ENCODE assay signal across 11 mouse cellular contexts in the genomic region with DNA sequence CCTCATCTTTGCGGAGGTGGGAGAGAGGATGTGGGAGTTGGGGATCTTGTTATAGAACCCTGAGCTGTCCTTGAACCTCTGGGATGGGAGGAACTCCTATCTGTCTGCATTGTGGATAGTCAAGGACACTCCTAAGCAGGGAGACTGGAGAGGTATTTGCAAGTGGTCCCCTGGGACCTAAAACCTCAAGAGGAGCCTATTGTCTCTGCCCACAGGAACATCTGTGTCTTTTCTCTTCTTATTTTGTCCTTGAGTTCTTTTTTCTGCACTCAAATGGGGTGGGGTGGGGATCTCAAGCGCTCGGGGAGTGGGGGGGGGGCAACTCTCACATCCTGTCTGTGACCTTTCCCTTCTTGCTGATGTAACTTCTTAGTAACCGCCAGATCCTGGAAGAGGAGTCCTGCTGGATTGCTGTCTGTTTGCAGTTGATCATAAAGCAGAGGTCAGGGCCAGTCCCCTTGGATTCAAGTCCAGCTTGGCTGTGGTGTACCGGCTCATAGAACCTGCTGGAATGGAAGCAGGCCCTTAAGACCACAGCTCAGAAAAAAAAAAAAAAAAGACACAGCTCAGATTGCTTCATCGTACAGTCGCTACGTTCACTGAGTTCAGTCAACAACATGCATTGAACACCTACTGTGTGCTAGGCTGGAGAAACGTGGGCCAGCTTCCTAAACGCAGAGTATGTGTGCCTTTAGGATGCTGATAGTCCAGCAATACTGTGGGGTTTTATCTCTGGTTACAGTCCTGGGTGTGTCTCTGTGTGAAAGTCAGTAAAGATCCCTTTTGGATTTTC. TPM values are rescaled to one million over a fixed set of nuclear protein-coding genes. Genes with fewer than 3 reads are reported as not detected.
DNase-seq lines count a peak whose midpoint lies in the region; ATAC-seq and TF ChIP-seq lines count a peak whose summit lies in the region.
"Had no signal": no experiment of that assay in that cellular context is flagged by ENCODE, and none has a peak within 500 bp of the region (broad histone marks: within the 10 kb centered on the region; RNA-seq: fewer than 3 reads in every experiment).

No protein-coding gene starts in this region.

- no peak overlapping the region for H3K4me3 ChIP-seq in kidney, embryonic 16.5 days (ENCODE audit: low read length)
- H3K4me3 ChIP-seq in ES-E14 (ENCODE audit: insufficient read depth in 1 of 2, low read depth in 1 of 2, low read length in 2 of 2, poor library complexity in 1 of 2, severe bottlenecking in 1 of 2): peak overlapping the region; percentile 89 to 96
- H3K4me3 ChIP-seq in brown adipose tissue, adult 24 weeks (ENCODE audit: insufficient read depth, low read depth, low read length): peak overlapping the region; percentile 83
- peak overlapping the region; percentile 62 to 80 for H3K4me3 ChIP-seq in liver, embryonic 14.5 days (ENCODE audit: insufficient read depth in 1 of 2, low read depth in 2 of 2, low read length in 2 of 2)

- in situ Hi-C loops in ES-E14 (cut with MboI; ENCODE audit: low sequenced_read_pairs in 2 of 2, unreplicated experiment in 2 of 2): no loop called here

- peak overlapping the region; percentile 73; the same call in 1 of the 2 replicates for H3K4me2 ChIP-seq in kidney, embryonic 16.5 days (replicated peaks; ENCODE audit: low read depth, low read length)
- peak overlapping the region; percentile 98 for H3K4me2 ChIP-seq in liver, embryonic 14.5 days (ENCODE audit: low read depth)

- no peak overlapping the region for H3K9ac ChIP-seq in kidney, embryonic 16.5 days (replicated peaks; ENCODE audit: low read length)
- H3K9ac ChIP-seq in ES-E14 (ENCODE audit: insufficient read depth, low read depth, low read length, poor library complexity, severe bottlenecking): peak overlapping the region; percentile 55
- peak overlapping the region; percentile 72 for H3K9ac ChIP-seq in liver, embryonic 14.5 days (replicated peaks)

- no peaks in the 10 kb centered on the region for H3K9me3 ChIP-seq in kidney, embryonic 16.5 days (ENCODE audit: low read length)
- H3K9me3 ChIP-seq in ES-E14 (ENCODE audit: control insufficient read depth, insufficient read depth, low read depth, low read length): no peaks in the 10 kb centered on the region
- H3K9me3 ChIP-seq in liver, embryonic 14.5 days (ENCODE audit: control insufficient read depth, low read length): no peaks in the 10 kb centered on the region

- H3K27me3 ChIP-seq in kidney, embryonic 16.5 days (ENCODE audit: insufficient read depth, low read length): no peaks in the 10 kb centered on the region
- peaks cover 2% of the 10 kb centered on the region for H3K27me3 ChIP-seq in liver, embryonic 14.5 days (ENCODE audit: control insufficient read depth, insufficient read depth, low read length)

- TF ChIP-seq EP300 in liver, embryonic 14.5 days (IDR thresholded peaks at IDR 0.05; ENCODE audit: low read depth): peak; percentile 84

- no peaks in the 10 kb centered on the region for H3K36me3 ChIP-seq in kidney, embryonic 16.5 days (ENCODE audit: insufficient read depth, low read length)
- peaks cover 21% of the 10 kb centered on the region for H3K36me3 ChIP-seq in ES-E14 (ENCODE audit: control insufficient read depth, insufficient read depth, low read length, poor library complexity, severe bottlenecking)
- H3K36me3 ChIP-seq in liver, embryonic 14.5 days (replicated peaks; ENCODE audit: control insufficient read depth, insufficient read depth, low read depth): peaks cover 2% of the 10 kb centered on the region; the same call in 1 of the 2 replicates

- WGBS in kidney, embryonic 16.5 days: 54% methylated on average over 10 of the region's 10 CpGs
- 37% methylated on average over 10 of the region's 10 CpGs for whole genome bisulfite sequencing in liver, embryonic 14.5 days (ENCODE audit: insufficient replicate concordance)

- H3K4me1 ChIP-seq in kidney, embryonic 16.5 days (ENCODE audit: insufficient read depth, low read length): peaks cover 25% of the 10 kb centered on the region
- peaks cover 6 to 30% of the 10 kb centered on the region in 2 experiments; a peak in 3 of 4 replicates for H3K4me1 ChIP-seq in ES-E14 (ENCODE audit: control insufficient read depth in 2 of 2, insufficient read depth in 2 of 2, low read length in 2 of 2, poor library complexity in 1 of 2)
- H3K4me1 ChIP-seq in brown adipose tissue, adult 24 weeks (ENCODE audit: control insufficient read depth, insufficient read depth, insufficient read length, low read length): peaks cover 5% of the 10 kb centered on the region
- H3K4me1 ChIP-seq in liver, embryonic 14.5 days (replicated peaks; ENCODE audit: control insufficient read depth in 2 of 2, insufficient read depth in 2 of 2, low read length in 1 of 2): peaks cover 36 to 44% of the 10 kb centered on the region in 2 experiments

- TF ChIP-seq CTCF in liver, embryonic 14.5 days (IDR thresholded peaks at IDR 0.05; ENCODE audit: low read depth): no peak

- H3K27ac ChIP-seq in kidney, embryonic 16.5 days (ENCODE audit: low read length): no peak overlapping the region
- H3K27ac ChIP-seq in ES-E14 (ENCODE audit: insufficient read depth, low read depth, low read length, poor library complexity, severe bottlenecking): peak overlapping the region; percentile 87
- peak overlapping the region; percentile 77 for H3K27ac ChIP-seq in brown adipose tissue, adult 24 weeks (replicated peaks; ENCODE audit: low read depth, low read length)
- H3K27ac ChIP-seq in liver, embryonic 14.5 days: peak overlapping the region; percentile 93

- ATAC-seq in kidney, embryonic 16.5 days (ENCODE audit: low FRiP score, low TSS enrichment): no peak
- ATAC-seq in liver, embryonic 14.5 days (ENCODE audit: insufficient read depth): peak; percentile 64

- intact Hi-C loops in left cerebral cortex, postnatal 14 days (cut with DNase I): no loop called here

- no peak for DNase-seq in kidney, adult 8-10 months
- no peak for DNase-seq in ES-E14 (ENCODE audit: low read depth, low spot score)
- DNase-seq in liver, embryonic 14.5 days (ENCODE audit: low read depth in 3 of 3, low spot score in 3 of 3): peak; percentile 72 to 74 (median 73)
- DNase-seq in cerebellum, adult 8-10 months: no peak
- DNase-seq in left cerebral cortex, postnatal 14 days (ENCODE audit: low spot score in 2 of 2): no peak
- no peak for DNase-seq in cerebellum, adult 18-20 months
- DNase-seq: cerebellum, adult 11 months; lung, postnatal 4 days had no signal

TF ChIP-seq in ES-E14, 5 proteins besides CTCF, POLR2A, EP300 and RAD21:
- TF ChIP-seq ZNF384 (IDR thresholded peaks at IDR 0.05; ENCODE audit: low read depth, low read length) (peak; percentile 78), HCFC1 (IDR thresholded peaks at IDR 0.05; ENCODE audit: borderline replicate concordance, insufficient read depth, low read length) (no peak; the same call in 1 of the 2 replicates)
TF ChIP-seq in ES-E14: peak in this region for 1.

RNA-seq across cellular contexts. Expression of gene Mmp11, which starts 1.8 kb away (rescaled TPM):
- 62.1 and 70.5 TPM in 2 replicates for polyA plus RNA-seq in kidney, embryonic 16.5 days (2015; fragmentation: Nextera tagmentation; extraction: Ambion mirVana)
- 52.4 and 137 TPM in 2 replicates for total RNA-seq in ES-E14 (2012; rRNA removed)
- polyA plus RNA-seq in brown adipose tissue, adult 24 weeks (2012; ENCODE audit: insufficient read depth, insufficient read length, missing spikeins): 4.1 and 7.6 TPM in 2 replicates
- polyA plus RNA-seq in liver, embryonic 14.5 days (2012; rRNA removed): 1.3 and 1.5 TPM in 2 replicates
- polyA plus RNA-seq in liver, embryonic 14.5 days (2014; fragmentation: Nextera tagmentation; extraction: Ambion mirVana): 1.1 and 1.5 TPM in 2 replicates
- 1 to 10 TPM; 1.7 to 2.3 TPM for total RNA-seq in left cerebral cortex, postnatal 14 days (2021)

RNA-seq across cellular contexts. Expression of gene Gm867, which starts 2.4 kb away (rescaled TPM):
- 0.40 and 0.50 TPM in 2 replicates for polyA plus RNA-seq in kidney, embryonic 16.5 days (2015; fragmentation: Nextera tagmentation; extraction: Ambion mirVana)
- 1.1 and 2.9 TPM in 2 replicates for total RNA-seq in ES-E14 (2012; rRNA removed)
- polyA plus RNA-seq in brown adipose tissue, adult 24 weeks (2012; ENCODE audit: insufficient read depth, insufficient read length, missing spikeins): not detected in 2 replicates
- 22.5 and 27.6 TPM in 2 replicates for polyA plus RNA-seq in liver, embryonic 14.5 days (2012; rRNA removed)
- polyA plus RNA-seq in liver, embryonic 14.5 days (2014; fragmentation: Nextera tagmentation; extraction: Ambion mirVana): 20.9 and 21.9 TPM in 2 replicates
- not detected for total RNA-seq in left cerebral cortex, postnatal 14 days (2021)

RNA-seq across cellular contexts. Expression of gene Vpreb3, which starts 4.8 kb away (rescaled TPM):
- 0.72 and 1.9 TPM in 2 replicates for polyA plus RNA-seq in kidney, embryonic 16.5 days (2015; fragmentation: Nextera tagmentation; extraction: Ambion mirVana)
- total RNA-seq in ES-E14 (2012; rRNA removed): 0.98 and 1.5 TPM in 2 replicates
- polyA plus RNA-seq in brown adipose tissue, adult 24 weeks (2012; ENCODE audit: insufficient read depth, insufficient read length, missing spikeins): not detected in 2 replicates
- polyA plus RNA-seq in liver, embryonic 14.5 days (2012; rRNA removed): 0.85 and 2.1 TPM in 2 replicates
- polyA plus RNA-seq in liver, embryonic 14.5 days (2014; fragmentation: Nextera tagmentation; extraction: Ambion mirVana): 2.5 and 2.9 TPM in 2 replicates
- not detected for total RNA-seq in left cerebral cortex, postnatal 14 days (2021)
- polyA plus RNA-seq: frontal cortex, adult 2 months had no signal

RNA-seq across cellular contexts. Expression of gene Chchd10, which starts 5.1 kb away (rescaled TPM):
- 198 and 237 TPM in 2 replicates for polyA plus RNA-seq in kidney, embryonic 16.5 days (2015; fragmentation: Nextera tagmentation; extraction: Ambion mirVana)
- total RNA-seq in ES-E14 (2012; rRNA removed): 435 and 871 TPM in 2 replicates
- 3,122 and 3,143 TPM in 2 replicates for polyA plus RNA-seq in brown adipose tissue, adult 24 weeks (2012; ENCODE audit: insufficient read depth, insufficient read length, missing spikeins)
- 55.8 and 72.9 TPM in 2 replicates for polyA plus RNA-seq in liver, embryonic 14.5 days (2012; rRNA removed)
- polyA plus RNA-seq in liver, embryonic 14.5 days (2014; fragmentation: Nextera tagmentation; extraction: Ambion mirVana): 106 and 111 TPM in 2 replicates
- 100 to 1,000 TPM; 260 to 285 TPM for total RNA-seq in left cerebral cortex, postnatal 14 days (2021)

RNA-seq across cellular contexts. Expression of gene Gm5134, which starts 16.3 kb away (rescaled TPM):
- not detected in 2 replicates for polyA plus RNA-seq in kidney, embryonic 16.5 days (2015; fragmentation: Nextera tagmentation; extraction: Ambion mirVana)
- 4.2 and 6.4 TPM in 2 replicates for total RNA-seq in ES-E14 (2012; rRNA removed)
- not detected in 2 replicates for polyA plus RNA-seq in brown adipose tissue, adult 24 weeks (2012; ENCODE audit: insufficient read depth, insufficient read length, missing spikeins)
- polyA plus RNA-seq in liver, embryonic 14.5 days (2012; rRNA removed): 0.08 and 0.10 TPM in 2 replicates
- polyA plus RNA-seq in liver, embryonic 14.5 days (2014; fragmentation: Nextera tagmentation; extraction: Ambion mirVana): 0.08 TPM in 1 of 2 replicates, not detected in the other
- not detected for total RNA-seq in left cerebral cortex, postnatal 14 days (2021)

Comparison
In these comparisons a context has a peak if more than half of its experiments do, and no peak if none do; other contexts are left out.
1. DNase-seq: peak in liver, embryonic 14.5 days (3 of 3); none in kidney, adult 8-10 months (0 of 2), ES-E14 (single experiment), cerebellum, adult 8-10 months (single experiment), left cerebral cortex, postnatal 14 days (0 of 2) and cerebellum, adult 18-20 months (0 of 2).
2. RNA of gene Gm867, which starts 2.4 kb away (polyA plus RNA-seq): 20.9 to 27.6 TPM in liver, embryonic 14.5 days; not detected in brown adipose tissue, adult 24 weeks and 0.40 to 0.50 TPM in kidney, embryonic 16.5 days; every median in the first group is over 10 times any median in the second.